Mouse (Mus musculus): ENCODE data around the gene Rorb.

DNA sequence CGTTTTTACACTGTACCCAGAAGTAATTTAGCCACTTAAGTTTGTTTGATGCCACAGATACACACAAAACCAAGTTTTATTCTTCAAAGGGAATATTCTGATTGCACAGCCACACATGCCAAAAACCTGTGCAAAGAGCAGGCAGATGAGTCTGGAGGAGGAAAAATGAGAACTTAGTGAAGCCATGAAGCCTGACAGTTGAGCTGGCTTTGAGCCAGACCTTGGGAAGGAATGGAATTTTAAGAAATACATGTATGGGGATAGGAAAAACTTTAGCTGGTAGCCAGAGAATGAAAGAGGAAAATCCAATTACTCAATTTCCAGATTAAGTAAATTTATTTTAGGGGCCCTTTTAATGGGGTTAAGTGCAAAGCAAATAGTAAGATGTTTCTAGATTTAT, 113.3 kb downstream of the Rorb start:
- no peak for TF ChIP-seq POLR2A (IDR thresholded peaks at IDR 0.05; ENCODE audit: control insufficient read depth, low read depth, low read length)
- no peak for TF ChIP-seq CTCF (IDR thresholded peaks at IDR 0.05; ENCODE audit: control insufficient read depth, insufficient read depth, insufficient replicate concordance, low read depth, low read length)
